Mouse (Mus musculus): ENCODE measurements around the gene Scube2.

The Scube2 gene

DNA sequence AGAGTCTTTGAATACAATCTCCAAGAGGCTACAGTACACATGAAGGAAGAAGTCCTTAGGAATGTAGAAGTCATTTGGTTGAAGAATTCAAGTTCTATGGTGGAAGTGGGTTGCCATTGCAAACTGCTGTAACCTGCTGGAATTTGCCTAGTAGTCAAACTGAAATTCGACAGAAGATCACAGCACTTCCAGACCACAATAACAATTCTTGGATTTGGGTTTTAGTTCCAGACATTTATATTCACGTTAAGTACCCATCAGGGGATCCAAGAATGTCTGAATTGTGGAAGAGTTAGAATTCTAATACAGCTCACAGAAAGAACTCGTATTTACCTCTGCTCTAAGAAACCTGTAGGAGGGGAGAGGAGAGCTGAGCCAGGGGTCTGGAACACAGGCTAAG is 14.9 kb downstream of the Scube2 start:
- no peak for DNase-seq

DNA sequence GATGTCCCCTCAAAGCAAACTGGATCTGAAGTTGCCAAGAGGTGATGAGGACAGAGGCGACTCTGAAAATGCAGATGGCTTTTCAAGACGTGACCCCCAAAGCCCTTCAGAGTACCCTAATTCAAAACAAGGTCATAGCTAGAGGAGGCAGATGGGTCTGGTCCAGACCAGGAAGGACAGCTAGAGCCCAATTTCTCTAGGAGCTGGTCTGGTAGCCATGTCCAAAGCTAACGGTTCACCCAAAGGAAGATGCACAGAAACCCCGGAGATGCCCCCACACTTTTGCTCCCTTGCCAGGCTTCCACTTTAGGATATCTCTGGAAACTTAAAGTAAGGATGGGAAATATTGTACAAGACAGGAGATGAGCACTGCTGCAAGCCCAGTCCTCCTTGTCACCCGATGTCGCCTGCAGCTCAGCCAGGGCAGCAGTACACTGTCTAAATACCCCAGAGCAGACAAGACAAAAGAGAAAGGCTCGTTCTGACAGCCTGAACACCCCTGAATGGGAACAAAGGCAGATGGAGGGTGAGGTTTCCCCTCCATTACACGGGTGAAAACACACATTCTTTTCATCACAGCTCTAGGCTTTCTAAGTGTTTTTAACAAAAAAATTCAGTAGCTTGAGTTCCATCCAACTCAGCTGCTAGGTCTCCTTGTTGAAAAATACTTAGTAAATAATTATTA is 15.6 kb downstream of the Scube2 start:
- DNase-seq: no peak

DNA sequence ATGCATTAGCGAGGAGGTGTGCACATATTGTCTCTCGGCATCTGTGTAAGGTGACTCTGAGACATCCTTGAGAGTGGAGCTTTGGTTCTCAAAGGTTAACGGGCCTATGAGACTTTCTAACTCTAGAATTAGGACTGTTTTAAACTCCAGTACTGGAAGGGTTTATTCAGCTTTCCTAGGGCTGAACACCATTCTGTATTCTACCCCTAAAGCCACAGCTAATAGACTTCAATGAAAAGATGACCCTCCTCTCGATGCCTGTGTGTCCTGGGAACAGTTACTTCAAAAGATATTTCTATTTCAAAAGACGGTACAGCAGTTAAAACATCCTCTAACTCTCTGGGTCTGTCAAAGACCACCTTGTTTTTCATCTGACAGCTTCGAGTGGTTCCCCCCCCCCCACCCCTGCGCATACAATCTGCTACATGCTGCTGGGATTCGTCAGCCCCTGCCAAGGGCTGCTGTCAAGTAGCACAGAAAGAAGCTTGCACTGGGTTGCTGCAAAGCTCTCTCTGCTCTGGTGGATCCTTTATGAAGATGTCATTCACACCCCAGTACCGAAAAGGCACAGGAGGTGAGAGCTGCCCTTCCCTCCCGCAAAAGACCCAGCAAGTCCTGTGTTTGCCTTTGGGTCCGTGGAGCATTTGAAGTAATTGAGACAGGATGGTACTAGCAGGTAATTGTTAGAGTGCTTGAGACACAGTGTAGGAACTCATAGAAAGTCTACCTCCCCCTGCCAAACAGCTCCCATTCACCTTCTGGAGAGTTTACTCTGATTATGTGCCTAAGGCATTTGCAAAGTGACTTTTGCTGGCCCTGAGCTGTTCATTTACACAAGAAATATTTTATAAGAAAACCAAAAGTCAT is 16.4 kb downstream of the Scube2 start:
- DNase-seq: no peak

DNA sequence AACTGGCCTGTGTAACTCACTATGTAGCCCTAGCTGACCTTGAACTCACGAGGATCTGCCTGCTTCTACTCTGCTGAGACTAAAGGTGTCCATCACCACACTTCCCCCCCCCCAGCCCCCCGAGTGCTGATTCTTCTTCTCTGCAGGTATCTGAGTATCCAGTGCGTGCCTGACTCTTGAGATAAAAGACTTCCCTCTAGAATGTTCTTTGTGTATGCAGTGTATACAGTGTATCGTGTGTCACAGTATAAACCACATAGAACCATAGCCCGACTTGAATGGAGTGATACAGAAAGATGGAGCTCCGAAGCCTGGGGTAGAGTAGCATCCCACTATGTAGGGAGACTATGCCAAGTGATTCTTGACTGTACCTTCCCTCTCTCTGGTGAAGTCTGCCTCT is 21.4 kb downstream of the Scube2 start:
- no peak for DNase-seq

DNA sequence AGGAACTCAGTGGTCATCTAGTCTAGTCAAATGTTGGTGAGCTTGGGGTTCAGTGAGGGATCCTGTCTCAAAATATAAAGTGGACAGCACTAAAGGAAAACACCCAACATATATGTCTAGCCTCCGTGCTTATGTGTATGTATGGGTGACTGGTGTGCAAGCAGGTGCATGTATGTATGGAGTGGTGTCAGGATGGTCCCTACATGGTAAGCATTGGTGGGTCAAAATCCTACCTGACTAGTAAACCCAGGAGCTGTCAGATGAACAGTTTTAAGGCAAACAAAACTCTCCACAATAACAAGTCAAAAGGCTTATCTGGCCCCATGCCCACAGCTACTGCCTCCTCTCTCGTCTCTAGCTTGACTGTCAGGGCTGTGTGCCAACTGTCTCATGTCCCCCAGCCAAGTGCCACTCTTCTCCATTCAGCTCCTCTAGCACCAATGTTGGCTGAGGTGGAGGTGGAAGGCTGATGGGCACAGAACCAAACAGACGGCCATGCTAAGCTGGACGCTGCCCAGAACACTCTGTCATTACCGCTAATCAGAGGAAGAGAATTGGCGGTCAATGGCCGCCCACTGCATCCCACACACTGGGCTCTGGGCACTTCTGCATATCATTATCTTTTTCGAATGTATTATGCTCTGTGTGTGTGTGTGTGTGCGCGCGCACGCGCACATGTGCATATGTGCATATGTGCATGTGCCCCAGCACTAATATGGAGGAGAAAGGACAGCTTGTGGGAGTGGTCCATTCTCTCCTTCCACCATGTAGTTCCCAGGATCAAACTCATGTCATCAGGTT is 23.7 kb downstream of the Scube2 start:
- DNase-seq: no peak

DNA sequence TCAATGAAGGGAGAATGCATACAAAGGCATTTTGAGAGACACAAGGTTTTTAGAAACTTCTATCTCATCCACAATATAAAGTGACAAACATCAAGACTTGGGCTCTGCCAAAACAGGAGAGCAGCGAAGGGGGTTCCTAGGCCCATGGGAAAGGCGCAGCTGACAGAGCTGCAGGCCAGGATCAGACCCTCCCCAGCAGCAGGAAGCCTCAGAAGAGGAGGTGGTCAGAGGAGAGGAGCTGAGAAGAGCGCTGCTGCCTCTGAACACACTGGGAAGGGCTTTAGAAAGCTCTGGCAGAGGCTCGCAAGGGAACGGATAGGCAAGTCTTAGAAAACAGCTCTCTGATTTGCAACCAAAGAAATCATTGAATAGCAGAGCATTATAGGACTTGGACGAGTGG is 24.4 kb downstream of the Scube2 start:
- DNase-seq: no peak

DNA sequence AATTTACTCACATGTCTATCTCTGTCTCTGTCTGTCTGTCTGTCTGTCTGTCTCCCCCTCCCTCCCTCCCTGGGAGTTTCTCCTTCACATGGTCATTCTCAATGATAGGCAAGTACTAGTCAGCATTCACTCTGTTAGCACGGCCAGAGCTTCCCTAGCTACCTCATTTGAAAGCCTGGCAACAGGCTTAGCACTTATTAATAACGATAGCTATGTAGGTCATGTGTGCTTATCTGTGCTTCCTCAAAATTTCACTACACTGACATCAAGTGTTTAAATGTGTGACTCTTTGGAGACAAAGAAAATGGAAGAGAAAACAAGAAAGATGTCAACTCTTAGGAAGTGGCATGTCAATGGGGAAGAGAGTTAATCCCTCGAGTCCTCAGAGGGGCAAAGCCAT is 26.9 kb downstream of the Scube2 start:
- no peak for DNase-seq

DNA sequence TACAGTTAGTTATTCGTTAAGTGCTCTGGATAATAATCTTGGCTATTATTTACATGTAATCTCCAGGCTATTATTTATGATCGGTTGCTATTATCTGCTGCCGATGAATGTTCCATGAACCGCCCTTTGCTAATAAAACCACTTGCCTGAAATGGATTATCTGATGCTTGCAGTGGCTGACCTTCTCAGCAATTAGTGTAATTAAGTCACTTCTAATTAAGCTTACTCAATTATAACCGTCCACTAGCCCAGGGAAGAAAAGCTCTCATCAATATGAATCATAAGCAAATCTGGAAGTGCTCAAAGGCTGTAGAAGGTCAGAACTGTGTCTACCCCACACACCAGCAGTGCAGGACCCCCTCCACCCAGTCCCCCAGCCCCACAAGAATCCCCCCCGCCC is 27.8 kb downstream of the Scube2 start:
- DNase-seq: no peak

DNA sequence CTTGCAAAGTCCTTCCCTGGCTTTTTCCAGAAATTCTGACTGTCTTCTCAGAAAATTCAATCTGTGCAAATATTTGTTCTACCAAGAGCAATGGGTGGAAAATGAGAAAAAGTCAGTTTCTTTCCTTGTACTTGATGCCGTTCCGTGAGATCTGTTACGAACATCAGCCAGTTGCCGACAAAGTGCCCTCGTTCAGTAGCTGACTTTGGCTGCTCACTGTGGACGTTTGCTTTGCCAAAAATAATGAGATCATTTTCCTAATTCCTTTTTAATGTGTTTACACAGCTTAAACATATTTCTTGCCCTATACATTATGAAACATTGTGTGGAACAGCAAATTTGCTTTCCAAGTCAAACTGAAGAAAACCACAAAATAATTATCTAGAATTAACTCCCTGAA is 30.6 kb downstream of the Scube2 start:
- DNase-seq: no peak

DNA sequence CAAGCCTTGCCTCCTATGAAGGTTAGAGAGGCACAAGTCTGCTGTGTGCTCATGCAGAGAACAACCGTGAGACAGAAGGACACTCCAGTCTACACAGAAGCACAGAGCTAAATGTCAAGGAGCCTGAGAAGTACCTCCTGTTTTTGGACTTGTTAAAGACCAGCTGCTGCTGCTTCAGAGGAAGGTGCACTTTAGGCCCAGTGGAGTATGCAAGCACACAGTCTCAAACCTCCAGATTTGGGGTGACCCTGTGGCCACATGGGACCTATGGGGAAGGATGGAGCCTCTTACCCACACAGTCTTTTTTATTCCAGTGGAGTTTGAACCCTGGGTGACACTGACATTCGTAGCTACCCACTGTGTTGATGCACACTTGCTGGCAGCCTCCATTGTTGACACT is 34.1 kb downstream of the Scube2 start:
- DNase-seq: no peak

DNA sequence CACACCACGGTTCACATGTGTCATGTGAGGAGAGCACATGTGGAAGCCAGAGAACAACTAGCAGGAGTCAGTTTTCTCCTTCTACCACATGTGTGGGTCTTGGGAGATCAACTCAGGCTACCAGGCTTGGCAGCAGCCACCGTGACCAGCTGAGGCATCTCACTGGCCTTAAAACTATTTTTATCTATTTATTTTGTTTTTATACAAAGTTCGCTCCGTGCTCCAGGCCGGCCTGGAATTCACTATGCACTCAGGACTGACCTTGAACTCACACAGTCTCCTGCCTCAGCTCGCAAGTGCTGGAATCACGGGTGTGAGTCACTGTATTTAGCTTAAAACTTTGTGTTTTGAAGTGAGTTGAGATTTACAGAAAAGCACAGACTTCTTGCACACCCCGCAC is 38.6 kb downstream of the Scube2 start:
- DNase-seq: peak; percentile 28 to 40

DNA sequence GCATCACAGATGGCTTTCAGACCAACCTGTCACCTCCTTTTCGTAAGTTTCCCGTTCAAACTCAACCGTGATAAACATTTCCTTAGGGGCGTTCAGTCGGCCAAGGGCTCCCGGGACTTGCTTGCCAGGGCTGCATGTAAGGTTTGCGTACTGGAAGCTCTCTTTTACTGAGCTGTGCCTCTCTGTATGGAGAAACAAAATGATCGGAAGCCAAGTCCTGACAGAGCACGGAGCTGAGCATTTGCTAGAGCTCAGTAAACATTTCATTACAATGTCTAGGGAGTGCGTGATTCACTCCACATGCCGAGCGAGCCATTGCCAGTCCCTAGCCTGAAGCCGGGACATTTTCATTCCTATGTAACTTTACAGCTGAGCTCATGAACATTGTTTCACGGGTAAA is 40.2 kb downstream of the Scube2 start:
- peak; percentile 12 to 33 for DNase-seq

DNA sequence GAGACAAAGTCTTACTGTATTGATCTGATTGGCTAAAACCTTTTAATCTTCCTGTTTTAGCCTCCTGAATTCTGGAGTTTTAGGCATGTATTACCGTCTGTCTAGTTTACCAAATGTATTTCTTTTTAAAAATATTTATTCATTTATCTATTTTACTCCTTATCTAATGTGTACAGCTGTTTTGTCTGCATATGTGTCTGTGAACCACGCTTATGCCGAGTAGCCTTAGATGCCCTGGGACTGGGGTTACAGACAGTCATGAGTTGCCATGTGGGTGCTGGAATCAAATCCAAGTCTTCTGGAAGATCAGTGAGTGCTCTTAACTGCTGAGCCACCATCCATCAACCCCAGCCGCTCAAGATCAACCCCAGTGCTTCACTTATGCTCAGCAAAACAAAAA is 46.9 kb downstream of the Scube2 start:
- DNase-seq: no peak

DNA sequence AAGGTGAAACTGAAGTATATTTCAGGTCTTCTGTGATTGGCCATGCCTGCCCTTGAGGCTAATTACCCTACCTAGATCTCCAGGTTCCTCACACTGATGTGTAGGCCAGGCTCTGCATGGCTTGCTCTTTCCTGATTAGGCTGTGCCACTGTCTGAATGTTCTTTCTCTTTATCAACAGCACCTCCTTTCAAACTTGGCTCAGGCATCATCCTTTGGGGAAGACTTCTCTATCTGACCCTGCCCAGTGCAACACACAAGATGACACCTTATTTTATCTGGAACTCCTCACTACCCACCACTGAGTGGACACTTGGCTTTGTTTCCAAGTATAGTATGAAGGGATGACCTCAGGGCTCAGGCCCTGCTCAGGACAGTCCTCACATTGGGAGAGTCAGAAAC is 47.5 kb downstream of the Scube2 start:
- DNase-seq: no peak

DNA sequence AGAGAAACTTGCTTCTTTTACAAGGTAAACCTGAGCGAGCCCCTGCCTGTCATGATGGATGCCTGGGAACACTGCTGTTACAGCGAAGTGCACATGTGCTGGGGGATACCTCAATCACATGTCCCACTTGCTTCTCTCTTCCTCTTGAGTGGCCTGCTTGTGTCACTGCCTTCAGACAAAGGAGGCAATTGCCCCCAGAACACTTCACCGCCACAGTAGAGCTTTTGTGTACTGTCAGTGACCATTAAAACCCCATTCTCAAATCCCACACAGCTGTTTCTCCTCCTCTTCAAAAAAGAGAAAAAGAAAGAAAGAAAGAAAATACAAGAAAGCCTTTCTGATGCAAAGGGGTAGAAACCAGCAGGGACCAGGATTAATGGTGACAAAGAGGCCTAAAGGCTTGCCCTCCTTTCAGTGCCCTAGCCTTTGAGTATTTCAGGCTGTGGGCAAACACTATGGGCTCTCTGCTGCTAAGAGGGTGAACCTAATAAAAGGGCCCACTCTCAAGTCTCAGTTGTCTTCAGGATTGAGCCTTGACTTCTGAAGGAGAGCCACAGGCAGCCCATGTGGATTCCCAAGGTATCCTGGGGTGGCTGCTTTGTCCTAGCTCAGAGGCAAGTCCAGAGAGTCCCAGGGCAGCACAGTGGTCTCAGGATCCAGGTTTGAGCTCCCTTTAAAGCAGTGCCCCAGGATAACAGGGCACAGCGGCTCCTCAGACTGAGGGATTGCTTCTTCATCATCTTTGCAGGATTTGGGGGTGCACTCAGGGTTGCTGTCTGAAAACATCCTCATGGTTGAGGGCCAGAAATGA is 51.9 kb downstream of the Scube2 start:
- DNase-seq: no peak

DNA sequence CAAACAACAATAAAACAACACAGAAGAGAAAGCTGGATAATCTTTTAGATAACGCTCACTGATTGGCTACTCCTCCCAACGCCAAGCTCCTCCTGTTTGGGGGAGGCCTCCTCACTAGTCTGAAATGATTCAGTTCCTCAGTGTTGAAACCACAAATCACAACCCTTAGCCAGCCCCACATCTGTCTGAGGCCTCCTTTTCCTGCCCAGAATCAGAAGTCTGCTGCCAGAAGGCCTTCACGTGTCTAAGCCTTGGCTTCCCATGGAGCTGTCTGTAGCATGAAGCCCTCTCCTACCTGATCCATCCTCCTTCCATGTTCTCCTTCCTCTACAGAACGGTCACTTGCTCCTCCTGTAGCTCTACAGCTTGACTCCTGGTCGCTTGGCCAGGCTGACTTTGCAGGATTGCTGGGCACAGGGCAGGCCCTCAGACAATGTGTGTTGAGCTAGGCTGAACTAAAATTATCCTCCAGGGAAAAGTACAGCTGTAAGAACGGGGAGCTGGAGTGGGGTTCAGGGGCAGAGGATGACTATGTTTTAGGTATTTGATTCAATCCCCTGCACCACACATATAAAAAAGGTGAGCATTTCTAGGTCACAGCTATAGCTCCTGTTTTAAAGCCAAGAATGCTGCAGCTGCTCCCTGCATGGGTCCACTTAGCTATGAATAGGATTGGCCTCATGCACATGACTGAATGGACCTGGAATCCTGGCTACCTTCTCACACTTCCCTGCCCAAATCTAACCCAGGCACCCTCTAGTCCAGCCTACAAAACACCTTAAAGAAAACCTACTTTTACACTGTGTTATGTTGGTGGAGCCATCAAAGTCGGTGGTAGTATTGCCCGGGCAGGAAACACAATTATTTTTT is 57.6 kb downstream of the Scube2 start:
- no peak for DNase-seq

DNA sequence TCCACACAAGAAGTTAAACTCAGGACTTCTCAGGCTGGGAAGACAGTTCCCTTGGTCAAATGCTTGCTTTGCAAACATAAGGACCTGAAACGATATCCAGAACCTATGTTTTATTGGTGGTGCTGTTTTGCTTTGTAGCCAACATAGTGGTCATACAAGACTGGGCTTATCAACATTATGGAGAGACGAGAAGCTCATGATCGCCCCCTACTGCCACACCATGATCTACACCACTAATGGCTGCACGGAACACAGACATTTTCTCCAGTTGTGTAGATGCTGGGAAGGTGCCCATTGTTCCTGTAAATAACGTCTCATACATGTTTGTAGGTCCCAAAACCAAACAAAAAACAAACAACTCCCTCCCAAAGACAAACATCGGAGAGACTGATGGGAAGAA is 60.6 kb downstream of the Scube2 start:
- DNase-seq: peak; percentile 42 to 57

DNA sequence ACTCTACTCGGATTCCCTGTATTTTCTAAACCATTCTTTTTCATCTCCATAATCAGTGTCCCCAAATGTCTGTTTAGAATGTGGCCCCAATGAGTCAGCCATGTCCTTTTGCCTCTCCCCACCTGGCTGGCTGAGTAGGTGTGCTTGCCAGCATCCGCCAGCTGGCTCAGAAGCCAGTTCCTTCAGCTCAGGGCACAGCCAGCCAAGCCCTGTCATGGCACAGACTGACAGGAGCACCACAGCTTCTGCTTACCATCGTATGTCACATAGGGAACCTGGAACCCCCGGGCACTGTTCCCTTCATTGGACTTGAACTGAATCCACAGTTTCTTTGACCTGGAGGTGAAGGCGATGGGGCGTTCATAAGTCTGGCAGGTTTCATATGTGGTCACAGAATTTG is 61.1 kb downstream of the Scube2 start:
- no peak for DNase-seq

DNA sequence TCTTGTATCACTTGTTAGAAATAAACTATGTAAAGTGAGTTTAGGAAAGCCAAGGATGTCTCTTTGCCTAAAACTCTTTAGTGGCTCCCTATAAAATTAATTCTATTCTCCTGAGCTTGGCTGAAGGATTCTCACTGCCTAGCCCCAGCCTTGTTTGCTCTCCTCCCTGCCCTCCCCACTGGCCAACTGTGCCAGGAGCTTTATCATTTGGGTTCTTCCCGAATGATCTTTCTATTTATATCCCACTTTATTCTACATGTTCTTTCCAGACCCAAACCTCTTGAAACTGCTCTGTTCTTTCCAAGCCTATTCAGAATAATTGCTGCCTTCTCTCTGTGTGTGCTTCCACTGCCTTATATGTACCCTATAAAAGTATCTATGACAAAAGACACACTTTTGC is 62.0 kb downstream of the Scube2 start:
- DNase-seq: no peak

DNA sequence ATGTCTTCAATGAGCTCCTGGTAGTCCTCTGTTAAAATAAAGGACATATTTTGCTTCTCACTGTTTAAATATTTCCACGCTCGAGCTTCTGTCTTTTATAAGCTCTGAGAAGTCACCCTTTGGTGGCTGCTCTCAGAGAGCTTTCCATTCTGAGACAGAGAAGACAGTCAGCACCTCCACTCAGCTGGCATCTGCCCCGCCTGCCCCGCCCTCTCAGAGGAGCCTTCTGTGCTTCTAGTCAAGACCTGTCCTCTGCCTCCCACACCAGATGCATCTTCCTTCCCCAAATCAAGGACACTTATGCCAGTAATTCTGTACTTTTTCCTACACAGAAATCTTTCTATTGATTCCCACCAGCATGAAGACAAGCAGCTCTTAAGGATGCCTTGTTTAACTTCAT is 64.9 kb downstream of the Scube2 start:
- no peak for DNase-seq

DNA sequence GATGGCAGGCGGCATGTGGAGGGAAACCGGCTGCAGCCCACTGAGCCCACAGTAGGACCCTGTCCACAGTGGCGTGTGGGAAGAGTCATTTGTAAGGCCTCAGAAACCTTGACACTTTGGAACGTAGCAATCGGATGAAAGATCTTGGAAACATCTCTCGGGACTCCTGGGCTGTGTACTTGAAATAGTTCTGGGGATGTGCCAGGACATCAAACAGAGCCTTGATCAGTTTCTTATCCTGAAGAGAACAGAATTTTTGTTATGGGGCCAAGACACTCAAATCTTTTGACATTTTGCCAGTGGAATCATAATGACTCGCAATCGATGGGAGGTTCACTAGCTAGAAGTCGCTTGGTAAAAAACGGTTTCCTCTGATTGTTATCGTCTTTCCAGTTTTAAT is 66.3 kb downstream of the Scube2 start:
- peak in 1 of 2 experiments; percentile 36 for DNase-seq

DNA sequence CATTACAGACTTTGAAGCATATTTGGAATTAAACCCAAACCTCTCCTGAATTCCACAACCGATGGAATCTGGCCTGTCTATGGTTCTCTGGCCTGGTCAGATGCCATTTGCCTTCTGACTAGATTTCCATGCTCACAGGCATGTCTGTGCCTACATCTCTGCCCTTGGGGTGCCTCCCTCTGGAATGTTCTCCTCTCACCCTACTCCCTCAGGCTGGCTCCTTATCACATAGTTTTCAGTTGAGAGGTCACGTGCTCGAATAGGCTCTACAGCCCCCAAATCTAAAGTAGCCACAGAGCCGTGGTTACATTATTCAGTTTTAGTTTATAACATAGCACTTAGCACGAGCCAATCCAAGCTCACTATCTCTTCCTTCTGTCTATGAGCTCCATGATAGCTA is 69.9 kb downstream of the Scube2 start:
- no peak for DNase-seq
